Mouse (Mus musculus) cerebellum, adult 9-10 months (tissue): ENCODE results near the gene Tnni2.
A peak's percentile ranks its signal among the peaks of the same experiment; 100 is the strongest.

Source experiments
- DNase-seq: peaks from one replicate; pipeline ENCODE4 v3.0.0; 2022

Tnni2 gene

DNA sequence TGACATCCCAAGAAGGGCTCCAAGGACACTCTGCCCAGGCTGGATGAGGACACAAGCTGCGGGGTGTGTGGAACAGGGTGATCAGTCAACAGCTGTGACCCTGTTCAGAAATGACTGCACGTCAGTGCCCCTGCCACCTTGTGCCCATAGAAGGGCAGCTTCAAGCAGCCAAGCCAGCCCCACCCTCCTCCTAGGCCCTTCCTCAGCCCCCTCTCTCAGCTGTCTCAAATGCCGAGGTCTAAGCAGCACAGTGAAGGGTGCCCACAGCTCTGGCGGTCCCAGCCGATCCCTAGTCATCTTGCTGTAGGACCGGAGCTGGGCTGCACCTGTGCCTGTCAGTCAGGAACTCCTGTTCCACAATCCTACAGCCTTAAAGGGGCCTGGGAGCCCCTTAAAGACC is 20.6 kb downstream of the Tnni2 start:
- DNase-seq, result no peak

DNA sequence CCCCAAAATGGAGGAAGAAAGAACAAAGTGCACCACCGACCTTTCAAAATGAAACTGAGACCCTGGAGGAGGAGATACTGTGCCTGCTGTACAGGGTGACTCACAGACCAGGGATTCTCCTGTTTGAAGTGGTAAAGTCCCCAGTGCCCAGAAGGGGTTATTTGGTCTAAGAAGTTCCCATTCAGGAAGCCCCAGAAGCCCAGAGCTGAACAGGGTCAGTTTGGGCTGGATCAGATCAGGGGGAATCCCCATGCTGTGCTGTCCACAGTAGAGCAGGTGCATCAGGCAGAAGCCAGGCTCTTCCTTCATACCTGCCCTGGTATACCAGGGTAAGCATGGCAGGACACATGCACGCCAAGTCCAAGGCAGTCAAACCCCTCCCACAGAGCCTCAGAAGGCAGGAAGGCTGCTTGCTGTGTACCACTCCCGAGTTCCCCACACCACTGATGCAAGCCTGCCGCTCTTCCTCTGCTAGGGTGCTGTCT is 21.0 kb downstream of the Tnni2 start:
- no peak for DNase-seq

DNA sequence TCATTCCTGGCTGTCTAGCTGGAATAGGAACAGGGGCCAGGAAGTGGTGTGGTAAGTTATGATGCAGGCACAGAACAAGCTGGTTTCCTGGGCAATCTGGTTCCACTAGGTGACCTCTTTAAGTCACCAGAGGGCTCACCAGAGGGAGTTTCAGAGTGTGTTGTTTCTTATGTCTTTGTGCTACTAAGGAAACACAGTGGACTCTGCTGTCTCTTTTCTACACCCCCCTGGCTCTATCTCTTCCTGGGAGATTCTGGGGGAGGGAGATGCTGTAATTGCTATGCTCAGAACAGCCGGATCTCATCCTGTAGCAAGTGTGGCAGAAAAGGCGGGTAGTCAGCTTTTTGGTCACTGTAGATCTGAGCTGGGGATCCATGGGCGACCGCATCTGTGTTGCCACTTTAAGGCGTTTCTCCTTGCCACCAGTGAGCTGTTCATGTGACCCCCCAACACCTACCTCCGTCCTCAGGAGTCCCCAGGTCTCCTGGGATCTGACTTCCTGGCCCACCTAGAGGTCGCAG is 28.6 kb downstream of the Tnni2 start:
- no peak for DNase-seq

DNA sequence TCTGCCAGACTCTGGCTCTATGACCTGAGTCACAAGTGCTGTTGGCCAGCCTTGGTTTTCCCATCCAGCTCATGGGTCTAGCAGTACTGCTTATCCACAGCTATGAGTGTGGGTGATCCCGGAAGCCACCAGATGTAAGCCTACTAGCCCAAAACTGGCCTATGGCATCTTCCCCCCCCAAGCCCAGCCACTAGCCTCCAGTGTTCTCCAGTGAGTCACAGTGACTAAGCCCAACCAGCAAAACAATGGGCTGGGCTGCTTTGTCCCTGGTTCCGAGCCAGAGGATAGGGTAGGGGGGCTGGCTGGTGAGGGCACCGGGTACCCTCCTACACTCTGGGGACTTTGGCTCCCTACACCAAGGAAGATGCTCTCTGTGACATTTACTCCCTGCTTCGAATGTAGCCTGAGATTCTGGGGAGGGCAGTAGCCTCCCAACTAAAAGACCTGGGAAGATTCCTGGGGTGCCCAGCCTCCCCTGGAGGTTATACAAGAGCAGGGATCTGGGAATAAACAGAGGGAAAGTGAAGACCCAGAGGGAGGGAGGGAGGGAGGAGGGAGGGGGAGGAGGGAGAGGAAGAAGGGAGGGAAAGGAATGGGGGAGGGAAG is 29.3 kb downstream of the Tnni2 start:
- no peak for DNase-seq

DNA sequence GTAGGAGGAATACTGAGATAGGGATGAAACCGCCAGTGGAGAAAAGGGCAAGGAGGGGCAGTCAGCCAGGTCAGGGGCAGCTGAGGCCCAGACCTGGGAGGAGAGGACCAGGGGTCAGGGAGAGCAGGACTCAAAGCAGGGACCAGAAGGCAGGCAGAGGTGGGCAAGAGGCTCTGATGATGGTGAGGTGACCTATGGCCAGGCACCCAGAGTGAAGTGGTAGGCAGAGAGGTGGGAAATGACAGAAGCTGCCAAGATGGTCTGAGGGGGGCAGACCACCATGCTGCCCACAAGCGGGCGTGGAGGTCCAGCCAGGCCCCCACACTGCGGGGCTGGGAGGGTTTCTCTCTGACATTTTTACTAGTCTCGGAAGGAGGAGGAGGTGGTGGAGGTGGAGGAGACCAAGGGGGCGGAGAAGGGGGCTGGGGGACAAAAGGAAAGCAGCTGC is 29.8 kb downstream of the Tnni2 start:
- no peak for DNase-seq

DNA sequence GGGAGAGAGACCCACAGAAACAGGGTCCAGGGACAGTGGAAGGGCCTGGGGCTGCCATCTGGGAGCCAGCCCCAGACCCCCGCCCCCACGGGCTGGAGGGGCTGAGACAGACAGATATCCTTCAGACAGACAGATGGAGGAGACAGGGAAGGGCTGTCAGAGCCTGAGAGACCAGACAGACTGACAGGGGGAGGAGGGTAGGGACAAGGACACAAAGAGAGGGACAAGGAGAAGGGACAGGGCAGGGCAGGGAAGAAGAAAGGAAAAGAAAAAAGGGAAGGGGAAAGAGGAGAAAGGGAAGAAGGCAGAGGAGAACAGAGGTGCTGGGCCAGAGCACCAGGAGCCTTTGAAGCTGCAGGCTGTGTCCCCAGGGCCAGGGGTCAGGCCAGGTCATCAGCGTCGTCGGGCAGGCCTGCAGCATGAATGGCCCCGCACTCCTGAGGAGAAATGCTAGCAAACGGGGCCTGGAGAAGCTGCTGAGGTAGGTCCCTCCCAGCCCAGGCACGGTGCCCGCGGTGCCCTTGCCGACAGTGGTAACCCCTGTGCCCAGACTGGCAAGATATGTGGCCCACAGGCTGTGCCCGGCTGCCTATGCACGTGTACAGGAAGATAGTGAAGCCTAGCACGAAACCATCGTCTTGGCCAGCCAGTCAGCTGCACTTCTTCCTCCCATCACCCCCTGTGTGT is 30.4 kb downstream of the Tnni2 start:
- no peak for DNase-seq

DNA sequence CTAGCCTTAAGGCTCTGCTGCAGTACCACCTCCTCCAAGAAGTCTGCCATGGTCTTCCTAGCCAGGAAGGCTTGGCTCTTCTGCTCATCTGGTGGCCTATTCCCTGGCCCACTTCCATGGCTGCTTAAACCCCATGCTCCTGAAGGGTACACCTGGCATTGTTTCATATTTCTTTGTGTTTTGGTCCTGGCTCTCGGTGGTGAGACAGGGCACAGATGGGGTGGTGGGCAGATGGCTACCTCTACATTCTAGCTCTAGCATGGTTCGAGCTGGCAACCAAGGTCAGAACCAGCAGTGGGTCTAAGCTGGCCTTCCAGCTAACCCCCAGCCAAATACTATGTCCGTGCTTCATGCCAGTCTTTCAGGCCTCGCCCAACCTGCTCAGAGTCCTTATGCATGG is 31.3 kb downstream of the Tnni2 start:
- DNase-seq, result peak; percentile 61

DNA sequence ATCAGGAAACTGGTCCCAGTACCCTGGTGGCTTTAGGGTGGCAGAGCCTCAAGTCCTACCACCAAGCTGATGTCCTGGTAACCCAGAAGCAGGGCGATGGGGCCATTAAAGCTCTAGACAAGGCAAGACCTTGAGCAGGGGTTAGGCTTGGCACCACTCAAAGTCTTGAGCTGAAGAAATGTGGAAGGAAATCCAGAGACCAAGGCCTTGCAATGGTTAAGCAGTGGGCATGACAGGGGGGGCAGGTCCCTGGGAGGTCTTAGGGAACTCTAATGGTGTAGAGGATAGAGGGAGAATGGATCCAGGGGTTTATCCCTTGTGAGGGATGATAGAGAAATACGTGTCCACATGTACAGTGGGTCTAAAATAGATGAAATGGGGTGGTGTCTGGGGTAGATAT is 31.9 kb downstream of the Tnni2 start:
- no peak for DNase-seq

DNA sequence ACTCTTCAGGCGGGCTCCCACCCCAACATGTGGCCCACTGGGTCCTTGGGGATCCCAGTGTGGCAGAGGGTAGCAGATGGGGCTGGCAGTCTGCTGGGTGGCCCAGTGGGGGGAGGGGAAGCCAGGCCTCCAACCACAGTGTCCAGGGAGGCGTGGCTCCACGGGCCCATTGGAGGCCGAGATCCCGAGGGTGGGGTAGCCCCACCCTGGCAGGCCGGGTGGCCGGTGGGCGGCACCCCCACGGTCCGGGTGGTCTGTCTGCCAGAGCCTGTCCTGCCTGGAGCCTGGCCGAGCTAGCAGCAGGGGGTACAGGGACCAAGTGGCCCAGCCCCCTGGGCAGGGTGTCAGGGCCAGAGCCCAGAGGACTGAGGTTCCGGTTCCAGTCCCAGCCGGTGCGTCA is 33.2 kb downstream of the Tnni2 start:
- DNase-seq, result no peak

DNA sequence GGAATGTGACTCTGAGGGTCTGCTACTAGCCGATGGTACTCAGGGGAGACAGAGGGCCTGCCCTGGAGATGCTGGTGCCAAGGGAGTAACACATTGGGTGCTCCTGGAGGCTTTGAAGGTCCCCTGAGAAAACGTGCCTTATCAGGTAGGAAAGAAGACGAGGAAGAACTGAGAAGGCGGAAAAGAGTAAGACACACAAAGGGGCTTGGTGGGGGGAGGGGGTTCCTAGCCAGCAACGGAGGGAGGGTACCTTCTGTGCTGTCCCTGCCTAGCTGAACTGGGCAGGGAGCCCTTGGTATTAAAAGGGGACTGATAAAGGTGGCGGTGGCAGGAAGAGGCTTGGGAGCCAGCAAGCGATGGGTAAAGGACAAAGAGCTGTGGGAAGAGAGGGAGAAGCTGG is 34.0 kb downstream of the Tnni2 start:
- DNase-seq, result no peak

DNA sequence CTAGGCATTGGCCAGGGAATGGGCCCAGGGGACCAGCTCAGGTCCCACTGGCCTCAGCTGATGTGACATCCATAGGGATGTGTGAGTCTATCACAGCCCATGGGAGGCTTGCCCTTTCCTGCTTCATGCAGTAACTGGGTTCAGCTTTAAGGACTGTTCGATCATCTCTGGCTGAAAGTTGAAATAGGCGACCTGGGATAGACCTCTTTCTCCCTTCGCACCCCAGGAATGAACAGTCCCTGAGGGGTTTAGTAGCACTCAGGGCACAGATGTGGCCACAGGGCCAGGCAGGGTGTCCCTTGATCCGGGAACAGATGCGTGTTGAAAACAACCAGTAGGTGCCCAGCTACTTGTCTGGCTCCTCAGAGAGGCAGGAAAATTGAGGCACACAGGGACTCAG is 34.7 kb downstream of the Tnni2 start:
- no peak for DNase-seq

DNA sequence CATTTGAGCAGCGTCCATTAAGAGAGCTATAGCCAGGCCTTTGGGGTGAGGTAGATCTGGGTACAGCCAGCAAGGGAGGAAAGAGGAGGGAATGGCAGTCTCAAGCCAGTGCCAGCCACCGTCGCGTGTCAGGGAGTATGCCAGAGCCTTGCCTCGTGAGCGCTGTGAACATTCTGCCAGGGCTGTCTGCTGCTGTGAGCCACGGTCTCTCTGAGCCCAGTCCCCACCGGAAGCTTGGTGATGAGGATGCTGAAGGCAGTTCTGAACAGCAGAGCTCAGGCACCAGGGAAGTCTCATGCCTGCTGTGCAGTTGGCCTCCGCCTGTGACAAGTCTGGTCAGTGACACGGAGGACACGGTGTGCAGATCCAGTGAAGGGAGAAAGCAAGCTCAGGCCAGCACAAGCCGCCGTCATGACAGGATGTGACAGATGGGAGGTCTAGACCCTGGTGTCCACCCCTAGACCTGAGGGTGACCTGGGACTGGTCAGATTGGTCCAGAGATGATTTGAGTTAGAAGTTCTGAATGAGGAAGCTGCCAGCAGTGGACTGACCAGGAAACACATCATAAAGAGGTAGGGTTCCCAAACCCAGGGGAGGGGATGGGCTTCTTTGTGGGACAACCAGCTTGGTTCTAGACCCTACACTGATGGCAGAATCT is 35.3 kb downstream of the Tnni2 start:
- DNase-seq, result no peak

DNA sequence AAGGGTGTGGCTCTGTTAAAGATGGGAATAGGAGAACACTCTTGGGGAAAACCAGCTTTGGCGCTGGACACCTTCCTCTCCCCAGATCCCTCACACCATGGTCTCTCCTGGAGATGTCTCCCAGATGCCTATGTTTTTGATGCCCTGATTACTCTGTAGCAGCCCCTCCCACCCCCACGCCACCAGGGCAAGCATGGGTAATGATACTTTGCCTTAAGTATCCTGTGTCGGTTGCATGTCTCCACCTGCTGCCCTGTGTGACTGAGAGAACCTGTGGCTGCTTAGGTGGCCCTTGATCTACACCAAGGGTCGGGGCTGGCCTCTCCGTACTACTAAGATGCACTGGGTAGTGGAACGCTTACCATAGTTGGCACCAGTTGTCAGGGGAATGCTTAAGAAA is 36.4 kb downstream of the Tnni2 start:
- no peak for DNase-seq

DNA sequence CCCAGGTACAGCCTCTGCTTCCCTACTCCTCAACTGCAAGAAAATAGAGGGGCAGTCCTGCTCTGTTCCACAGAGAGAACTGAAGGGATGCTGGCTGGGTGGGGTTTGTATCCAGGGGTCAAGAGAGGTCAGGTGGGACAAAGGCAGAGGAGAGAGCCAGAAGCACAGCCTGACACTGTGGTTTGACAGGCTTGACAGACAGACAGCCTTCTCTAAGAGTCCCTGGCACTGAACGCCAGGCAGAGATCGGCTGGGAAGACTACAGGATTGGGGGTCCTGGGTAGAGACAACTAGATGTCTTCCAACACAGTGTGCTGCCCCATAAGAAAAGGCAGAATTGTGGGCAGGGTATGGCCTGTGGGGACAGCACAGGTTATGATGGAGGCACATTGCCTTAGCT is 37.0 kb downstream of the Tnni2 start:
- DNase-seq, result no peak

DNA sequence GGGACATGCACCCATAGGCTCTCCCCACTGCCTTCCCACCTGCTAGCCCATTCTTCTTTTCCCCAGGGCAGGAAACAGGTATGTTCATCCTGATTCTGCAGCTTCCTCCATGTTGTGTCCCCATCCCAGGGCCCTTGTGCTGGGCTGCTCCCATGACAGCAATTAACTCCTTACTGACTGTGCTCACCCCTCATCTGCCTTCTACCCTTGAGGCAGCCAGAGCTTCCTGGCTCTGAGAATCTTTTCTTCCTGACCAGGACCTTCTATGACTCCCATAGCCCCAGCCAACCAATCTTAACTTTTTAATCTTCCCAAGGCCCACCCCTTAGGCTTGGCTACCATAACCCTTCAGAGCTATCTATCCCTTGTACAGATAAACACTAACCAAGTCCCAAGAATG is 37.7 kb downstream of the Tnni2 start:
- DNase-seq, result no peak

DNA sequence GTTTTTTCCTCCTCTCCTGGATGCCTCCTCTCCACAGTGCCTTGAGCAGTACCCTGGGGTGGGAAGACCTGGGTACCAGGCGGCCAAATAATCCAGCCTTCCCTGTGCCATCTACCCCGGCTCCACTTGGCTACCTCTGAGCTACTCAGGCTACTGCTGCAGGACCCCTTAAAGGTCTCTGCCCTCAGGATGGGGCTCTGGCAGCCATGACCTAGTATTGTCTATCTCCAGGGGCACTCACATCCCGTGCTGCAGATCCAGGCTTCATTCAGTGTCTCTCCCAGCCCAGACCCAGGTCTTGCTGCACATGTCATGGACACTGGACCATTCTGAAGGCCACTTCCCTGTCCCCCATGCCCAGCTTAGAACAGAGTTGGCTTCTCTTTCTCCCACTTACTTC is 38.3 kb downstream of the Tnni2 start:
- no peak for DNase-seq

DNA sequence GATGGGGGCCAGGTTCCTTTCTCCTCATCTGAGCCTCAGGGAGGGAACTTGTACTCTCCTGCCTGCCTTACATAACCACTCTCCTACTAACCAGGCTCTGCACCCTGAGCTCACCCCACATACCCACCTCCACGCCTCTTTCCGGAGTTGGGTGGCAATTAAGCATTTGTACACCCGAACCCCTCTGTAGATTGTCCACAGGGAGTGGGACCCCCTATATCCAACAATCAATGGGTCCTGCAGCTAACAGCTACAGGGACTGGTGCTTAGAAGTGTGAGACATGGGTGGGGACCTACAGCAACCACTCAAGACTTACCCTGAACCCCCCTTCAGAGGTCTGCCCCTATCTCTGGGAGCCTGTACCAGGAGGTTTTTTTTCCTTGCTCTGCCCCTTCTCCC is 39.1 kb downstream of the Tnni2 start:
- DNase-seq, result no peak

DNA sequence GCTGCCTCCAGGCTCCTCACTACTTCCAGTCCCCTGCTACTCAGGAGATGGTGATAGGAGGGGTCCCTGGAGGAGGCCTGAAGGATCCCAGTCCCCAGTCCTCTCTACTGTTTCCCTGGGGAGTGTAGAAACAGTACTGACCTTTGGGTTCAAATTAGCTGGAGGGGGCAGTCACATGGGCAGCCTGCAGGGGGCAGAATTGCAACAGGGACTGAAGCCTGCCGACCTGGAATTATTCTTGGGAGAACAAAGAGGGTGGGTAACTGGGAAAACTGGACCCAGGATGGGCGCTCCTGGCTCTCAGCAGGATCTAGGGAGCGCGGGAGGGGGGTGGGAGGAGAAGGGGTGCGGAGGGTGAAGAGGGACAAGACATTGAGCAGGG is 39.6 kb downstream of the Tnni2 start:
- no peak for DNase-seq

DNA sequence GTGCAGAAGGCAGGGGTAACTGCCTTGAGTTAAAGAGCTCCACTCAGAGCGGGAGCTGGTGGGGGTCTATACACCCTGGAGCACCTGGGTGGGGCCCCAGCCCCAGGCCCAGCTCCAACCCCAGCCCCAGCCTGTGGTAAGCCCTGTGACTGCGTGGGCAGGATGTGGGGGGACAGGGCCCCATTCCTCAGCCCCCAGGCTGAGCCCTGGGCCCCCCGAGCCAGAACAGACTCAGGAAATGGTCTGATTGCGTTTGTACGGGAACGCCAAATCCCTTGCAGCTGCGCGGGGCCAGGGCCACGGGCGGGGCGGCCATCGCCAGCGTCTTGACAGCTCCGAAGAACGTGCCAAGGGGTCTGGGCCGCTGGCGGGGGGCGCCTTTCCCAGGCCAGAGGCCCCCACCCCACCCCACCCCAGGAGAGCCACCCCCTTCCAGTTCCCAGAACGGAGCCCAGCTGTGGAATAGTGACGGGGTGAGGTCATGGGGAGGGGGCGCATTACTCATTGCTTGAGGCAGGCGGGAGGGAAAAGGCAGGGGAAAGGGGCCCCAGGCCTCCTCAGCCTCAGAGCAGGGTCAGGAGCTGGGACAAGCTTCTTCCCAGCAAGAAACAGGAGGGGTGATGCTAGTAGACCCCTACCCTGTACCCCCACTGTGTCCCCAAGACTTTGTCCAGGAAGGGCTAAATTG is 40.1 kb downstream of the Tnni2 start:
- no peak for DNase-seq

DNA sequence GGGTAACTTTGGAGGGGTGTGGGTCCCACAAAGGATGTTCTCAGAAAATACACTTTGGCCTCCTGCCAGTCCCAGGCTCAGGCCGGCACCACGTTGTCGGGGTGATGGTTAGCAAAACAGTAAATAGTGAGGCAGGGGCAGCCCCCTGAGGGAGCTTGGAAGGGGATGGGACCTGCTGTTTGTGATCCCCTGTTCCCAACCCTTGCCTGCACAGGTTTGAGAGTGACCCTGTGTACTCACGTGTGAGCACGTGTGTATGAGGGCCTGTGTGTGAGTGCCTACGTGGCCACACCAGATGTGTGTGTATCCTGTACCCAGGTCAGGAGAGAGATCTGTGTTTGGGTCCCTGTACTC is 40.6 kb downstream of the Tnni2 start:
- no peak for DNase-seq

DNA sequence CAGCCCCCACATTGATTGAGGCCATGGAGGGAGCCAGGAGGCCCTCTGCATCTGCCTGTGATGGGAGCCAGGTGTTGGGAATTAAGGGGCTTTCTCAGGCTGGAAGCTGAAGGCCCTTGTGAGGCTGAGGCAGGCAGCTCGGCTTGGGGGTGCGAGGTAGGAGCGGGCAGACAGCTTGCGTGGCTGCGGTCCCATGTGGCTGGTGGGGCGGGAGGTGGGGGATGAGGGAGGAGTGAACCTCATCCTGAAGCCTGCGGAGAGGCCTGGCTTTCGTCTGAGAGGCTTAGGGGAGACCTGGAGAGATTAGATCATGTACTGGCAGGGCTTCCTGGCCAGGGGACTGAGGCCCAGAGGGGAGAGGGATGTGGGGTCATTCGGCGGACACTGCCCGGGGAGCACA is 41.5 kb downstream of the Tnni2 start:
- DNase-seq, result no peak

DNA sequence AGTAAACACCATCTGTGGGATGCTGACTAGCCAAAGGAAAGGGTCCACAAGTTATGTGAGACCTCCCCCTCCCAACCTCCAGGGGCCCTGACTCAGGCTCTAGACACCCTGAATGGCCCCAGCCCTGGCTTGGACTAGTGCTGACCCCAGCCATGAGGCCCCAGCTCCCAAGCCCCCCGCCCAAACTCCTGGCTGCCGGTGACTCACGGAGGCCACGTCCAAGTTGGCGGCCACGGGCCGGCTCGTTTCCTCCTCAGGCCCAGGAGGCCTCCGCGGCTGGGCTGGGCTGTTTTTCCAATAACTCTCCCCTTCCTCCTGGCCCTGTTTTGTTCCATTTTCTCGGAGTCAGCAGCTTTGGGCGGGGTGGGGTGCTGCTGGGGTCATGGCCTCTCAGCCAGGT is 43.2 kb downstream of the Tnni2 start:
- no peak for DNase-seq

DNA sequence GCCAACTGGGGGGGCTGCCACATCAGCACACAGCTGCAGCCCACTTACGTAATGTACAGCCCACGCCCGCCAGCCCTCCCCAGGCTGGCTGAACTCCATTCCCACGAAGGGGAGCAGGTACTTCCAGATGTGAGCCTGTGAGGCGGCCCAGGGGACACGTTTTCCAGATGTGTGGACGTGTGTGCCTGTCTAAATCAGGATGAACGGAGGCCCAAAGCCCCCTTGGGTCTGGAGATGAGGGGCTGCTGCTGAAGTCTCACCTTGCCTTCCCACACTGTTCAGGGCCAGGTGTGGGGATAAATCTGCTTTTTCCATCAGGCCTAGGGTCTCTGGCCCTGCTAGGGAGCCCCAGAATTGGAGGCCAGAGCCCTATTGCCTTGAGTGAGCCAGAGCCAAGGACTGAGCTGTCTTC is 45.1 kb downstream of the Tnni2 start:
- no peak for DNase-seq

DNA sequence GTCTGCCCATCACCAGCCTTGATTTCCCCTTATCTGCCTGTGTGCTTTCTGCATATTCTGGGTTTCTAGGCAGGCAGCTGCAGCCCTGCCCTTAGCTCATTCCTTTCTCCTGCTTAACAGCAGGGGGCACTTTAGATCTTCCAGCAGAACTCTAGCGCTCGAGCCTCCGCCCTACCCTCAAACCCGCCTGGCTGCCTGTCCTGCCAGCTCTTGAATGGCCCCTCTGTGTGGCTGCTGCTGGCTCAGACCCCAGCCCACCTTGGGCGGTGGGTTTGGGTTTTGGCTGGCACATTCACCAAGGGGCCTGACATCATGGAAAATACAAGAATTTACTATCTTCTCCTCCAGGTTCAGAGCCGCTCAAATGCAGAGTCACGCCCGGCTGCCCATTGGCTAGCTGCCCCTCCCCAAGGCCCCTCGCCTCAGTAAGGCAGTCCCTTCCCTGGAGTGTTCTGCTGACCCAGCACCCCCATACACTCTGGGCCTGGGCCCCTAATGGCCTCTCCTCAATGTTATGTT is 45.8 kb downstream of the Tnni2 start:
- DNase-seq, result no peak
